Mouse (Mus musculus) midbrain, embryonic 15.5 days (tissue): Measurements from ENCODE around the gene Hyou1. TPM values are rescaled to one million over a fixed set of nuclear protein-coding genes. Genes with fewer than 3 reads are reported as not detected.
A peak's percentile ranks its signal among the peaks of the same experiment; 100 is the strongest.
"Not testable (repeated sequence)": the region's sequence is repeated elsewhere in the genome, so short reads cannot be mapped to it uniquely, and the experiment has no call there.

Experiments
- ATAC-seq: fragments of 200-750 bp; cut with Nextera tagmentation; replicated peaks from 2 replicates; pipeline ENCODE4 v1.8.0; 2017; ENCODE audit warnings: moderate TSS enrichment
- H3K27ac ChIP-seq: fragments of 300-500 bp; sonication (generic); 2 replicates; pipeline ENCODE4 v1.5.1; 2015; ENCODE audit warnings: mild to moderate bottlenecking, inconsistent platforms
- H3K27me3 ChIP-seq: fragments of 300-500 bp; sonication (generic); replicated peaks from 2 replicates; pipeline ENCODE4 v1.6.1; 2015; ENCODE audit warnings: inconsistent platforms
- H3K36me3 ChIP-seq: fragments of 300-500 bp; sonication (generic); replicated peaks from 2 replicates; pipeline ENCODE4 v1.6.1; 2015; ENCODE audit warnings: inconsistent platforms
- H3K4me1 ChIP-seq: fragments of 300-500 bp; sonication (generic); 2 replicates; pipeline ENCODE4 v1.6.1; 2015; ENCODE audit warnings: inconsistent platforms
- H3K4me2 ChIP-seq: fragments of 300-500 bp; sonication (generic); 2 replicates; pipeline ENCODE4 v1.6.1; 2015; ENCODE audit warnings: inconsistent platforms, mild to moderate bottlenecking, moderate library complexity
- H3K4me3 ChIP-seq: fragments of 300-500 bp; sonication (generic); 2 replicates; pipeline ENCODE4 v1.5.1; 2015; ENCODE audit warnings: mild to moderate bottlenecking, inconsistent platforms
- H3K9ac ChIP-seq: fragments of 300-500 bp; sonication (generic); 2 replicates; pipeline ENCODE4 v1.6.1; 2015; ENCODE audit warnings: mild to moderate bottlenecking, inconsistent platforms
- H3K9me3 ChIP-seq: fragments of 300-500 bp; sonication (generic); 2 replicates; pipeline ENCODE4 v1.6.1; 2016; ENCODE audit warnings: inconsistent platforms
- WGBS: fragments of 180-500 bp; shearing (Covaris S2); methylation state at CpG from one replicate; pipeline ENCODE4 v1.1.7; 2015; ENCODE audit warnings: mixed read lengths; 5-methylcytosine and 5-hydroxymethylcytosine counted together
- polyA plus RNA-seq: library from polyadenylated mRNA; unstranded; fragments of >200 nt; fragmentation: Nextera tagmentation; extraction: Ambion mirVana; gene quantifications from 2 replicates; pipeline ENCODE4 v1.2.1, GENCODE M21; 2015

Hyou1 gene
- polyA plus RNA-seq, 1 experiment from 2014 or later: 29.7 TPM

DNA sequence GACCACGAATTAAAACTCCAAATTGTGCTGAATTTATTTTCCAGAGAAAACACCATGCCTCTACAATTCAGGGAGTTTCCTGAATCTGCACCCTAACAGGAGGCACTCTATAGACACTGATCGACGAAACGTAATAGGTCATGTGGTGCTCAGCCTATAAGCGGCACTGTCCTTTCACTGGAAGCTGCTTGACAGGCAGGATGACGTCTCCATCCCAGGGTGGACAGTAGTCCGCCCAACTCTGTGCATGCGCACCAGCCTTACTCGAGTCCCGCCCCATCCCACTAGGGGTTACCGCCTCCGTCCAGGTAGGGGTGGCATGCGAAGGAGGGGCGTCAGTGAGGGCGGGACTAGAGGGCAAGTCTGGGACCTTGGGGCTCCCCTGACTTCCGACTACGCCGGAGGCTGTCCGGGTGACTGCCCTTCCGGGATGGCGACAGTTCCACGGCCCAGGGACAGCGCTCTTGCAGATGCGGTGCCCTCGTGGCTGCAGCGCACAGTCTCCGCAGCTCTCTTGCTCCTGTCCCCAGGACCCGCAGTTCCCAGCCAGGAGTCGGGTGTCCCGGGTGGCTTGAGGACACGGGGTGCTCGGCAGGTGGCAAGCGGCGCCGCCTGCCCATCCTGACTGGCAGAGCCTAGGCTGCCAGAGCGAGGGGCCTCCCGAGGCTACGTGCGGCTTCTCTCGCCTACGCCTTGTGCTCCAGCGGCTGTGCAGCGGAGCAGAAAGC lies 17.6 kb downstream of the Hyou1 start, which contains the start of gene Slc37a4:
Gene Slc37a4, plus strand, starts transcription at position 169 of the 728 bp plus-strand sequence.
- peak within 1 kb of the TSS; percentile 92 for H3K9ac ChIP-seq
- peak within 1 kb of the TSS; percentile 93 for H3K4me2 ChIP-seq
- peak within 1 kb of the TSS; percentile 89 for H3K27ac ChIP-seq
- peaks cover 28% of the 10 kb centered on the region for H3K4me1 ChIP-seq
- H3K4me3 ChIP-seq: peak within 1 kb of the TSS; percentile 94
- H3K9me3 ChIP-seq: no peaks in the 10 kb centered on the region
- H3K36me3 ChIP-seq: peaks cover 20% of the 10 kb centered on the region; the same call in 1 of the 2 replicates
- WGBS: under 1% methylated on average over 43 of the region's 43 CpGs
- peak; percentile 98 for ATAC-seq
- no peaks in the 10 kb centered on the region for H3K27me3 ChIP-seq

DNA sequence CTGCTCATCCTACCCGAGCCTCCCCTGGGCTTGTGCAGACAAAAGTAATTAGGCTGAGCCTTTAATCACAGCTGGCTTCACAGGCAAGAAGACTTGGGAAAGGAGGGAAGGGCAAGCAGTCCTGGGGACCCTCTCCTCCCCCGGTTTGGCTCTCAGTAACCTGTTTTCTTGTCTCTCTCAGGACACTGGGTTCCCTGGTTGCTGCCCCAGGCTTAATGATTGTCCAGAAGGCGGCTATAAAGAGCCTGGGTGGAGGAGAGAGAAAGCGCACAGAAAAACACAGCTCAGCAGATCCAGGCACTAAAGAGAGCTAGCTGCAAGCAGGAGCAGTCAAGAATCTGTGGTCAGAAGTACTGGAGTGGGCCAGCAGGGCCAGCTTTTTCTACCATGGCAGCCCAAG lies 18.8 kb downstream of the Hyou1 start:
- Histone ChIP-seq H3K27ac (peak overlapping the region; percentile 4; the same call in 1 of the 2 replicates), H3K36me3 (peaks cover 29% of the 10 kb centered on the region; the same call in 1 of the 2 replicates), H3K9me3 (no peaks in the 10 kb centered on the region), H3K4me2 (peak overlapping the region; percentile 93), H3K27me3 (no peaks in the 10 kb centered on the region), H3K9ac (peak overlapping the region; percentile 92; the same call in 1 of the 2 replicates), H3K4me3 (peak overlapping the region; percentile 94), H3K4me1 (peaks cover 28% of the 10 kb centered on the region)
- 15% methylated on average over 4 of the region's 4 CpGs for WGBS
- no peak for ATAC-seq

DNA sequence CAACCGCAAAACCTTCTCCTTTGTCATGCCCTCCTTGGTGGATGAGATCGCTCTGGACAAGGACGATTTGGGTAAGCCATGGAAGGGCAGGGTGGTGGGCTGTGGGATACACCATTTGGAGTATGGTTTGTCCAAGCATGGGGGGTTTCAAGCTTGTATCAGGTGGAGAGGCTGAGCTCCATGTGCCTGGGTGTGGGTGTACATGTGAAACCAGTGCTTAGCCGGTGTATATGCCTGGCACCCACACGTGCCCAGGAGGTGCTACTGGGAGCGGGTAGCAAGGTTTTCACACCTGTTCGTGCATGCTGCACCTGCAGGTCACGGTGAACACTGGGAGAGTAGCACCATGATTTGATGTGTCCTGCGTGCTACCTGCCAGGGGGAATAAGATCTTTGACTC lies 19.3 kb downstream of the Hyou1 start:
- peak overlapping the region; percentile 92; the same call in 1 of the 2 replicates for H3K9ac ChIP-seq
- H3K4me1 ChIP-seq: peaks cover 28% of the 10 kb centered on the region
- H3K27me3 ChIP-seq: no peaks in the 10 kb centered on the region
- H3K36me3 ChIP-seq: peaks cover 33% of the 10 kb centered on the region; the same call in 1 of the 2 replicates
- H3K27ac ChIP-seq: no peak overlapping the region
- peak overlapping the region; percentile 94; the same call in 1 of the 2 replicates for H3K4me3 ChIP-seq
- ATAC-seq: no peak
- H3K4me2 ChIP-seq: peak overlapping the region; percentile 93
- 86% methylated on average over 9 of the region's 9 CpGs for WGBS
- no peaks in the 10 kb centered on the region for H3K9me3 ChIP-seq

DNA sequence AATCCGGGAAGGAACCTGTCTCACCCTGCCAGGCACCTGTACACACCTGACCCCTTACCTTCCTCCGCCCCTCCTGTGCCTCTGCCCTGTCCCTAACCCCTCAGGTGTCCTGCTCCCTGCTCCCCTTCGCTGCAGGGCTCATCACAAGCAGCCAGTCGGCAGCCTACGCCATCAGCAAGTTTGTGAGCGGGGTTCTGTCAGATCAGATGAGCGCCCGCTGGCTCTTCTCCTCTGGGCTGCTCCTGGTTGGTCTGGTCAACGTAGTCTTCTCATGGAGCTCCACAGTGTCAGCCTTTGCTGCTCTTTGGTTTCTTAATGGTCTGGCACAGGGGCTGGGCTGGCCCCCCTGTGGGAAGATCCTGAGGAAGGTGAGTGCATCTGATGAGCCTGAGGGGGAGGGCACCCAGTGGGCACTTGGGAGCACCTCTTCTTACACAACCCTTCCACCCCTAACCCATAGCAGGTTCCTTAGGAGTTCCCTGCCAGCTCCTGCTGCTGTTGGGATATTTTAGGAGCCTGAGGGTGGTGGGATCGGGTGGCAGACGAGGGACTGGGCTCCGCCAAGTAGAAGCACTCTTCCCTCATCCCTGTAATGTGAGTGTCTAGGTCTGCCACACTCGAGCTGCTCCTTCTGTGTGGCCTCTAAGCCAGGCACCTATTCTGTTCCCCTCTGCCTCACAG lies 20.0 kb downstream of the Hyou1 start:
- H3K27ac ChIP-seq: no peak overlapping the region
- ATAC-seq: no peak
- no peaks in the 10 kb centered on the region for H3K27me3 ChIP-seq
- no peak overlapping the region for H3K4me2 ChIP-seq
- no peaks in the 10 kb centered on the region for H3K9me3 ChIP-seq
- no peak overlapping the region for H3K4me3 ChIP-seq
- H3K36me3 ChIP-seq: peaks cover 40% of the 10 kb centered on the region
- 83% methylated on average over 13 of the region's 13 CpGs for WGBS
- H3K4me1 ChIP-seq: peaks cover 28% of the 10 kb centered on the region
- H3K9ac ChIP-seq: no peak overlapping the region

DNA sequence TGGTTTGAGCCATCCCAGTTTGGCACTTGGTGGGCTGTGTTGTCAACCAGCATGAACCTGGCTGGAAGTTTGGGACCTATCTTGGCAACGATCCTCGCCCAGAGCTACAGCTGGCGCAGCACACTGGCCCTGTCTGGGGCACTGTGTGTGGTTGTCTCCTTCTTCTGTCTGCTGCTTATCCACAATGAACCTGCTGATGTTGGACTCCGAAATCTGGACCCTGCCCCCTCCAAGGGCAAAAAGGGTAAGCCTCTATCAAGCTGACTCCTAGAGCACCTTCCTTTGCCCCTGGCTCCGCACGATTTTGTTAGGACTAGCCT lies 20.5 kb downstream of the Hyou1 start:
- H3K4me3 ChIP-seq: no peak overlapping the region
- H3K4me1 ChIP-seq: peaks cover 31% of the 10 kb centered on the region
- WGBS: 93% methylated on average over 6 of the region's 6 CpGs
- H3K27me3 ChIP-seq: no peaks in the 10 kb centered on the region
- no peak overlapping the region for H3K27ac ChIP-seq
- no peak overlapping the region for H3K9ac ChIP-seq
- ATAC-seq: no peak
- no peak overlapping the region for H3K4me2 ChIP-seq
- no peaks in the 10 kb centered on the region for H3K9me3 ChIP-seq
- peaks cover 45% of the 10 kb centered on the region for H3K36me3 ChIP-seq

DNA sequence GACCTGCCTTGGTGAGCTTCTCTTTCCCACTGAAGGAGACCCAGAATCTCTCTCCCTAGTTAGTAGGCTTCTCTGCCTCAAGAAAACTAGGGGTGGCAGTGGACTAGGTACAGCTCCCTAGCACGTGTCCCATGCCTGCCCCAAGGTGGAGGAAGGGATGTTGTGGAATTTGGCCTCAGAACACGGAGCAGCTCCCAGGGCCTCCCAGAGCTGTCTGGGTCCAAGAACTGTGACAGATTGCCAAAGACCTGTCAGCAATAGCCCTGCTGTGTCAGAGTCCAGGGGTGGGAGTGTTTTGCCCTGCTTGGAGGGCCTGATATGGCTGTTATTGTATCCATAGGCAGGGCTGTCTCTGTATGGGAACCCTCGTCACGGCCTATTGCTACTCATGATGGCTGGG lies 21.8 kb downstream of the Hyou1 start:
- Histone ChIP-seq H3K4me3 (no peak overlapping the region), H3K9me3 (no peaks in the 10 kb centered on the region), H3K4me2 (no peak overlapping the region), H3K9ac (no peak overlapping the region), H3K4me1 (peaks cover 40% of the 10 kb centered on the region), H3K27ac (no peak overlapping the region), H3K27me3 (no peaks in the 10 kb centered on the region), H3K36me3 (peaks cover 45% of the 10 kb centered on the region)
- WGBS: 88% methylated on average over 4 of the region's 4 CpGs
- ATAC-seq: no peak

DNA sequence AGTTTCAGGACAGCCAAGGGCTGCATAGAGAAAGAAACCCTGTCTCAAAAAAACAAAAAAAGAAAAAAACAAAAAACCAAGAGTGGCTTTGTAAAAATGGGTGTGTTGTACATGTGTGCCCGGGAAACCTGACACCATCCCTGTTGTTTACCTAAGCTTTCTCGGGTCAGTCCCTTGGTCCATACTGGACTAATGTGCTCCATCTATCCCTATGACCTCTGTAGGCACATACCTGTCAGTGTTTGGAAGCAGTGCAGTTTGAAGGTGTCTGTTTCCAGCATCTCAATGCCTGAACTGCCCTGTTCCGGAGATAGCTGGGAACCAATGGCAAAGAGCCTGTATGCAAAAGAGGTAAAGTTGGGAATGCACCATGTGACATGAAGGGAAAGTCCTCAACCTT lies 25.7 kb downstream of the Hyou1 start:
- H3K4me3 ChIP-seq: no peak overlapping the region
- no peak overlapping the region for H3K9ac ChIP-seq
- H3K4me2 ChIP-seq: no peak overlapping the region; the same call in 1 of the 2 replicates
- peaks cover 28% of the 10 kb centered on the region for H3K4me1 ChIP-seq
- 91% methylated on average over 3 of the region's 3 CpGs for WGBS
- peaks cover 48% of the 10 kb centered on the region for H3K36me3 ChIP-seq
- H3K27ac ChIP-seq: no peak overlapping the region
- no peaks in the 10 kb centered on the region for H3K9me3 ChIP-seq
- H3K27me3 ChIP-seq: no peaks in the 10 kb centered on the region
- ATAC-seq: no peak

DNA sequence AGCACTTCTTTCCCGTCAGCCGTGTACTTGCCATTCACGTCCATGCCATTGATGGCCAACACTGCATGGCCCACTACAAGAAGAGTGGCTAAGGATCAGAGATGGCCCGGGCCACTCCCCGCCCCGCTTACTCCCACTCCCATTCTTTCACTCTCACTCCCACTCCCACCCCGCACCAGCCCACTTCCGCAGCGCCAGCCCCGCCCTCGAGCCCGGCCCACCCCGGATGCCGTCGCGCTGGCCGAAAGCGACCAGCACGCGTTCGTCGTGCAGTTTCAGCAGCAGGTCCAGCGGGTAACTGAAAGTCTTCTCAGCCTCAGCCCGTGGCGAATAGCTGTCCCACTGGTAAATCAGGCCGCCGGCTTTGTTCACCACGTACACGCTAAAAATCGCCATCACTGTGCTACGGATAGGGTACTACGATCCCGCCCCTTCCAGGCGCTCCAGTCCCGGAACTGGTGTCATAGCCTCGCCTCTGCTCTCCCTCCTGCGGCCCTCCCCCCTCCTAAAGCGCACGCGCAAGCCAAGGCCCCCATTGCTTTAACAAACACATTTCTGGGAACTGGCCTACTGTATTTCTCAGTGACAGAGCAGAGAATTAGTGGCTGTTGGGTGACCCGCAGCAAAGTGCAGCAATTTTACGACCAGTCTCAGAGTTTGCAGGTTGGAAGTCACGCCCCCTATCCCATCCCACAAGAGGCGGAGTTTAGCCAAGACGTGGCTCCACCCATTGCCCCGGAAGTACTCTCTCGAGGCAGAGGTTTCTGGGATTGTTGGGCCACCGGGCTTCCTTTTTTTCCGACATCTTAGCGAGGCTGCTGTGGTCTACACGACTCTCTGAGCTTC lies 27.8 kb downstream of the Hyou1 start, which contains the start of the genes Rps25 and Trappc4:
Gene Rps25, plus strand, starts transcription at position 234 of the 846 bp plus-strand sequence.
Gene Trappc4, minus strand, starts transcription at position 695 of the 846 bp plus-strand sequence.
- Histone ChIP-seq H3K36me3 (peaks cover 52% of the 10 kb centered on the region), H3K4me1 (peaks cover 28% of the 10 kb centered on the region), H3K4me2 (peak within 1 kb of the TSS; percentile 67), H3K9me3 (no peaks in the 10 kb centered on the region), H3K27ac (peak within 1 kb of the TSS; percentile 97), H3K4me3 (peak within 1 kb of the TSS; percentile 81), H3K9ac (peak within 1 kb of the TSS; percentile 83), H3K27me3 (no peaks in the 10 kb centered on the region)
- peak; percentile 97 for ATAC-seq
- WGBS: under 1% methylated on average over 49 of the region's 51 CpGs

DNA sequence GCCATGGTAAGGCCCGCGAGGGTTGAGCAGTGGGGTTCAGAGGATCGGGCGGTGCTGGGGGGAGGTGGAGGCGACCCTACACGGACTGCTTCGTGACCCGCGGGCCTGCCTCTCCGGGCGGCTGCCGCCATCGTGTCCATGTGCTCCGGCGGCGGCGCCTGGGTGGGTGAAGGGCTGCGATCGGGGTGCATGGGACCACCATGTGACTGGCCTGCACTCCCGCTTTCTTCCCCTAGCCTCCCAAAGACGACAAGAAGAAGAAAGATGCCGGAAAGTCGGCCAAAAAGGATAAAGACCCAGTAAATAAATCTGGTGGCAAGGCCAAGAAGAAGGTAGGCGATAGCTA lies 28.4 kb downstream of the Hyou1 start:
- Histone ChIP-seq H3K9me3 (no peaks in the 10 kb centered on the region), H3K36me3 (peaks cover 51% of the 10 kb centered on the region), H3K9ac (peak overlapping the region; percentile 83), H3K27ac (peak overlapping the region; percentile 97), H3K4me2 (peak overlapping the region; percentile 67), H3K4me3 (peak overlapping the region; percentile 81), H3K4me1 (peaks cover 28% of the 10 kb centered on the region), H3K27me3 (no peaks in the 10 kb centered on the region)
- WGBS: 0% methylated on average over 24 of the region's 24 CpGs
- ATAC-seq: no peak

DNA sequence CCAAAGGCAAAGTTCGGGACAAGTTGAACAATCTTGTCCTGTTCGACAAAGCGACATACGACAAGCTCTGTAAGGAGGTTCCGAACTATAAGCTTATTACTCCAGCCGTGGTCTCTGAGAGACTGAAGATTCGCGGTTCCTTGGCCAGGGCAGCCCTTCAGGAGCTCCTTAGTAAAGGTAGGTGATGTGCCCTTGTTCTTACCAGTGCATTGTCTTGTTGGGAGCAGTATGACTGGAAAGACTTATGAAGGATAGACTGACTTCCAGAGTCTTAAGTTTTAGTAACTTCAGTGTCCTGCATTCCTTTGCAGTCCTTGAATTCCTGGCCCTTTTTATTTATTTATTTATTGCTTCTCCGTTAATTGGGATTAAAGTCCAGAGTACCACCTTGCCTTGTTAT lies 29.4 kb downstream of the Hyou1 start:
- not testable (repeated sequence) for H3K27me3 ChIP-seq, H3K9me3 ChIP-seq, ATAC-seq, H3K9ac ChIP-seq, H3K27ac ChIP-seq
- Histone ChIP-seq H3K36me3 (peaks cover 54% of the 10 kb centered on the region), H3K4me2 (peak overlapping the region; percentile 67), H3K4me1 (peaks cover 28% of the 10 kb centered on the region), H3K4me3 (peak overlapping the region; percentile 81)
- 87% methylated on average over 9 of the region's 9 CpGs for WGBS

DNA sequence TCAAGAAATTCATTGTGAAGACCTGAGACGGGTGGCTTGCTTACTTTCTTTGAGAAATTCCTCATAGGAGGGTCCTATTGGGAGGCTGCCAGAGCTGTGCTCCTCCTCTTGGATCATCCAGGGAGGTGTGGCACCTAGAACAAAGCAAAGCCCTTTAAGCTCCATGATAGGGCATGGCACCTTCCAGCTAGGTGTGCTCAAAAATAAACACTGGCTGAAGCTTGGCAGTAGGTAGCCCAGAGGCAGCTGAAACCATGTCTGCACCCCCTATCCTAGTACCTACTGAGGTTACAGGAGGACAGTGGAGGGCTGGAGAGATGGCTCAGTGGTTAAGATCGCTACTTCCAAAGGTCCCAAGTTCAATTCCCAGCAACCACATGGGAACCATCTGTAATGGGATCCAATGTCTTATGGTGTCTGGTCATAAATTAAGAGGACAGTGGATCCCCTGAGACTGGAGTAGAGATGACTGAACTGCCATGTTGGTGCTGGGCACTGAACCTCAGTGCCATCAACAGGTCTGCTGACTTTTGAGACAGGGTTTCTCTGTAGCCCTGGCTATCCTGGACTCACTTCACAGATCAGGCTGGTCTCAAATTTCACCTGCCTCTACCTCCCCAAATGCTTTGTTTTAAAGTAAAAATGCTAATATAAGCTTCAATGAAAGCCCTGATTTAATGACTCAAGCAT lies 31.5 kb downstream of the Hyou1 start:
- H3K4me2 ChIP-seq: no peak overlapping the region
- 88% methylated on average over 2 of the region's 2 CpGs for WGBS
- no peak overlapping the region for H3K27ac ChIP-seq
- peaks cover 53% of the 10 kb centered on the region for H3K36me3 ChIP-seq
- no peak for ATAC-seq
- H3K9me3 ChIP-seq: no peaks in the 10 kb centered on the region
- no peak overlapping the region for H3K9ac ChIP-seq
- H3K4me3 ChIP-seq: no peak overlapping the region
- peaks cover 17% of the 10 kb centered on the region for H3K4me1 ChIP-seq
- H3K27me3 ChIP-seq: no peaks in the 10 kb centered on the region
